Mouse (Mus musculus): ENCODE measurements around the gene Prr5. TPM values are rescaled to one million over a fixed set of nuclear protein-coding genes. Genes with fewer than 3 reads are reported as not detected.
A peak's percentile ranks its signal among the peaks of the same experiment; 100 is the strongest.
"Not testable (repeated sequence)": the region's sequence is repeated elsewhere in the genome, so short reads cannot be mapped to it uniquely, and the experiment has no call there.

Gene Prr5
- polyA plus RNA-seq, 1 experiment from 2014 or later = 12.1 TPM

DNA sequence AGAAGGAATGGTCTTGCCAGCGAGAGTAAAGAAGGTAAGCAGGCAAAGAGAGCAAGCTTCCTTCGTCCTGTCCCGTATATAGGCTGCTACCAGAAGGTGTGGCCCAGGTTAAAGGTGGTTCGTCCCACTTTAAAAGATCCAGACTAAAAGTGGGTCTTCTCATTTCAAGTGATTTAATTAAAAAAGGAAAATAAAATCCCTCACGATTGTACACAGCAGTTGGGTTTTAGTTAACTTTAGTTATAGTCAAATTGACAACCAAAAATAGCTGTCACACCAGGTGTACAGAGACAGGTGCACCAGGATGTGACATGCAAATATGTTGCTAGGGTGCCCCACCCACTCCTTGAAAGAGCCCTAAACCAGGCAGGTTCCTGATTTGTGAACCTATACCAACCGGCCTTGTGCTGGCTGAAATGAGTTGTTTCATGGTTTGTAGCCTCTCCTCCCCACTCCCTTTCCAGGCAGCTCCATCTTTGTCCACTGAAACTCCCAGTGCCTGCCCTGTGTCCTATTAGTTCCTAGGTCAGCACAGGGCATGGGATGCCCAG, 36.0 kb downstream of the Prr5 start:
- Histone ChIP-seq H3K4me1 (replicated peaks; ENCODE audit: control insufficient read depth, insufficient read depth, low read length) (no peaks in the 10 kb centered on the region), H3K27ac (ENCODE audit: low read depth, low read length) (no peak overlapping the region), H3K4me2 (replicated peaks; ENCODE audit: low read depth, low read length) (no peak overlapping the region), H3K4me3 (ENCODE audit: low read depth, low read length) (no peak overlapping the region), H3K9me3 (ENCODE audit: control insufficient read depth, low read length) (no peaks in the 10 kb centered on the region), H3K36me3 (ENCODE audit: control insufficient read depth, insufficient read depth, low read length) (no peaks in the 10 kb centered on the region), H3K9ac (ENCODE audit: low read depth, low read length) (no peak overlapping the region), H3K27me3 (ENCODE audit: control insufficient read depth, insufficient read depth, low read length) (no peaks in the 10 kb centered on the region)
- no peak for ATAC-seq (ENCODE audit: low FRiP score)
- no peak for DNase-seq (ENCODE audit: low spot score)
- WGBS = 83% methylated on average over 6 of the region's 6 CpGs

GRCm38 (mm10) chr15:84706983-84707619, 37.7 kb downstream of the Prr5 start:
- no peak overlapping the region for H3K27ac ChIP-seq (ENCODE audit: low read depth, low read length)
- 82% methylated on average over 6 of the region's 6 CpGs for WGBS

GRCm38 (mm10) chr15:84712566-84713405, 43.4 kb downstream of the Prr5 start:
- no peak overlapping the region for H3K4me2 ChIP-seq (replicated peaks; ENCODE audit: low read depth, low read length)
- no peaks in the 10 kb centered on the region for H3K36me3 ChIP-seq (ENCODE audit: control insufficient read depth, insufficient read depth, low read length)
- H3K27ac ChIP-seq (ENCODE audit: low read depth, low read length) = no peak overlapping the region
- H3K9me3 ChIP-seq (ENCODE audit: control insufficient read depth, low read length) = no peaks in the 10 kb centered on the region
- 0 out of 2 replicates have a peak, but pooled peaks cover 2% of the 10 kb centered on the region for H3K4me1 ChIP-seq (replicated peaks; ENCODE audit: control insufficient read depth, insufficient read depth, low read length)
- DNase-seq (ENCODE audit: low spot score) (no peak), ATAC-seq (ENCODE audit: low FRiP score) (no peak)
- no peak overlapping the region for H3K4me3 ChIP-seq (ENCODE audit: low read depth, low read length)
- H3K9ac ChIP-seq (ENCODE audit: low read depth, low read length) = no peak overlapping the region
- H3K27me3 ChIP-seq (ENCODE audit: control insufficient read depth, insufficient read depth, low read length) = no peaks in the 10 kb centered on the region
- WGBS = 71% methylated on average over 14 of the region's 14 CpGs

More at GRCm38 (mm10) chr15:84706983-84707619, 37.7 kb downstream of the Prr5 start:
- Histone ChIP-seq H3K4me3 (ENCODE audit: low read depth, low read length) (no peak overlapping the region), H3K9ac (ENCODE audit: low read depth, low read length) (no peak overlapping the region), H3K27me3 (ENCODE audit: control insufficient read depth, insufficient read depth, low read length) (no peaks in the 10 kb centered on the region), H3K9me3 (ENCODE audit: control insufficient read depth, low read length) (no peaks in the 10 kb centered on the region), H3K36me3 (ENCODE audit: control insufficient read depth, insufficient read depth, low read length) (no peaks in the 10 kb centered on the region), H3K4me1 (replicated peaks; ENCODE audit: control insufficient read depth, insufficient read depth, low read length) (no peaks in the 10 kb centered on the region), H3K4me2 (replicated peaks; ENCODE audit: low read depth, low read length) (no peak overlapping the region)
- ATAC-seq (ENCODE audit: low FRiP score) = no peak
- DNase-seq (ENCODE audit: low spot score) = no peak

- H3K4me1 ChIP-seq (replicated peaks; ENCODE audit: control insufficient read depth, insufficient read depth, low read length) = peaks cover 2% of the 10 kb centered on the region; the same call in 1 of the 2 replicates
- peak overlapping the region; percentile 65 for H3K27ac ChIP-seq (ENCODE audit: low read depth, low read length)
- H3K4me2 ChIP-seq (replicated peaks; ENCODE audit: low read depth, low read length) = peak overlapping the region; percentile 35
- no peak overlapping the region for H3K4me3 ChIP-seq (ENCODE audit: low read depth, low read length)
- DNase-seq (ENCODE audit: low spot score) (peak; percentile 76), ATAC-seq (ENCODE audit: low FRiP score) (peak; percentile 47; the same call in 1 of the 2 replicates)
- H3K9me3 ChIP-seq (ENCODE audit: control insufficient read depth, low read length) = no peaks in the 10 kb centered on the region
- peak overlapping the region; percentile 31; the same call in 1 of the 2 replicates for H3K9ac ChIP-seq (ENCODE audit: low read depth, low read length)
- WGBS = under 1% methylated on average over 17 of the region's 17 CpGs
- H3K27me3 ChIP-seq (ENCODE audit: control insufficient read depth, insufficient read depth, low read length) = peaks cover 9% of the 10 kb centered on the region
- no peaks in the 10 kb centered on the region for H3K36me3 ChIP-seq (ENCODE audit: control insufficient read depth, insufficient read depth, low read length)
Measured at GRCm38 (mm10) chr15:84714730-84715129, 45.3 kb downstream of the Prr5 start.

DNA sequence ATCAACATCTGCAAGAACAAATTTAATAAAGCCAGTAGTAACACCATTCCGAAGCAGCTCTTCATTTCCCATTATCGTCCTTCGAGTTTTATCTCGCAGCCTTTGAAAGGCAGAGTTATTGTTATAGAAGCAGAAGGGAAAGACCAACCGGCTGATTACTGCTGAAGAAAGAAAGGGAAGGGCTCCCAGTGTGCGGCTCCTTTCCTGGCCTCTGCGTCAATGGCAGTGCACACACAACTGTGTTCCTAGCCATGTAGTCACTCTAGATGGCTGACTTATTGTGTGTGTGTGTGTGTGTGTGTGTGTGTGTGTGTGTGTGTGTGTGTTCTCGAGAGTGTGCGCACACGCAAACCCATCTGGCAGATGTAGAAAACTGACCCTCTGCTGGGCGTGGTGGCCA, 45.7 kb downstream of the Prr5 start:
- H3K27ac ChIP-seq (ENCODE audit: low read depth, low read length) = peak overlapping the region; percentile 65
- peak overlapping the region; percentile 35 for H3K4me2 ChIP-seq (replicated peaks; ENCODE audit: low read depth, low read length)
- H3K27me3 ChIP-seq (ENCODE audit: control insufficient read depth, insufficient read depth, low read length) = peaks cover 13% of the 10 kb centered on the region
- ATAC-seq (ENCODE audit: low FRiP score) (no peak), DNase-seq (ENCODE audit: low spot score) (no peak)
- H3K4me1 ChIP-seq (replicated peaks; ENCODE audit: control insufficient read depth, insufficient read depth, low read length) = peaks cover 2% of the 10 kb centered on the region; the same call in 1 of the 2 replicates
- no peaks in the 10 kb centered on the region for H3K9me3 ChIP-seq (ENCODE audit: control insufficient read depth, low read length)
- H3K36me3 ChIP-seq (ENCODE audit: control insufficient read depth, insufficient read depth, low read length) = no peaks in the 10 kb centered on the region
- 48% methylated on average over 11 of the region's 11 CpGs for WGBS
- H3K4me3 ChIP-seq (ENCODE audit: low read depth, low read length) = no peak overlapping the region
- peak overlapping the region; percentile 31; the same call in 1 of the 2 replicates for H3K9ac ChIP-seq (ENCODE audit: low read depth, low read length)

DNA sequence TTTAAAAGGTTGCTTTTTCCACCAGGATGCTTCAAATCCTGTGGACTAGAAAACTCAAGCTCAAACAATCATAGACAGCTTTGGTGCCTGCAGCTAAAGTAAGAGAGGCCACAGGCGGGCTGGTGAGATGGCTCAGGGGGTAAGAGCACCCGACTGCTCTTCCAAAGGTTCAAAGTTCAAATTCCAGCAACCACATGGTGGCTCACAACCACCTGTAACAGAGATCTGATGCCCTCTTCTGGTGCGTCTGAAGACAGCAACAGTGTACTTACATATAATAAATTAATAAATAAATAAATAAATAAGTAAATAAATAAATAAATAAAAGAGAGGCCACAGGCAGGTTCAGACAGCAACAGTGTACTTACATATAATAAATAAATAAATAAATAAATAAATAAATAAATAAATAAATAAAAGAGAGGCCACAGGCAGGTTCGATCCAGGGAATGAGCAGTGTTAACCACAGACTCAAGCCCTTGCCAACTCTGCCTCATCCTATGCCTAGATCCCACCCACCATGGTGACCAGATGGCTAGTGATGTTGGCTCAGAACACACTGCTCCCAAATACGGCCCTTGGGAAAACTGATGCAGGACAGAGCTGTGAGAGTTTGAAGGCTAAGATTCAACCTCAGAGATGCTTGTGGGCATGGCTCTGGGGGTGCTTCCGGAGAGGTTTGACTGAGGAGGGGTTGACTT, 48.3 kb downstream of the Prr5 start:
- not testable (repeated sequence) for ATAC-seq (ENCODE audit: low FRiP score)
- peaks cover 23% of the 10 kb centered on the region for H3K27me3 ChIP-seq (ENCODE audit: control insufficient read depth, insufficient read depth, low read length)

DNA sequence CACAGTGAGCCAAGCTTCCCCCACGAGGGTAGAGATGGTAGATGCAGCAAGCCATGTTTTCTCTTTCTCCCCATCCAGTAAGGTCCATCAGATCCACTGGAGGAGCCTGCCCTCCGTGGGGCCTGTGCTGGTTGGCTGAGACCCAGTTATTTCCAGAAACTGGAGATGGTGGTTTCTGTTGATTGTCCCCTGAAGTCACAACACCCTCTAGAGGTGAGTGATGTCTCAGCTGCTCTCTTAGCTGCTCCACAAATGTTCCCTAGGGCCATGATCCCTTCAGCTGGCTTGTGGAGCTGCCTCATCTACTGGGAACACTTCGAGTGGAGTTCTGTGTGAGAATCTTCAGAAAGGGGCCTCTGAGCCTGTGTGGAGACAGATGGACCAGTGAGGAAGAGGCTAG, 49.4 kb downstream of the Prr5 start:
- H3K9me3 ChIP-seq (ENCODE audit: control insufficient read depth, low read length) = no peaks in the 10 kb centered on the region
- H3K27me3 ChIP-seq (ENCODE audit: control insufficient read depth, insufficient read depth, low read length) = peaks cover 23% of the 10 kb centered on the region
- H3K4me3 ChIP-seq (ENCODE audit: low read depth, low read length) = no peak overlapping the region
- no peak overlapping the region for H3K9ac ChIP-seq (ENCODE audit: low read depth, low read length)
- H3K4me1 ChIP-seq (replicated peaks; ENCODE audit: control insufficient read depth, insufficient read depth, low read length) = peaks cover 4% of the 10 kb centered on the region; the same call in 1 of the 2 replicates
- no peak overlapping the region for H3K4me2 ChIP-seq (replicated peaks; ENCODE audit: low read depth, low read length)
- no peaks in the 10 kb centered on the region for H3K36me3 ChIP-seq (ENCODE audit: control insufficient read depth, insufficient read depth, low read length)
- ATAC-seq (ENCODE audit: low FRiP score) (no peak), DNase-seq (ENCODE audit: low spot score) (no peak)
- WGBS = 56% methylated on average over 3 of the region's 3 CpGs
- no peak overlapping the region for H3K27ac ChIP-seq (ENCODE audit: low read depth, low read length)

More for the DNA sequence above, 48.3 kb downstream of the Prr5 start:
- H3K9ac ChIP-seq (ENCODE audit: low read depth, low read length); H3K9me3 ChIP-seq (ENCODE audit: control insufficient read depth, low read length); H3K4me2 ChIP-seq (replicated peaks; ENCODE audit: low read depth, low read length); H3K36me3 ChIP-seq (ENCODE audit: control insufficient read depth, insufficient read depth, low read length); DNase-seq (ENCODE audit: low spot score); H3K4me3 ChIP-seq (ENCODE audit: low read depth, low read length); H3K27ac ChIP-seq (ENCODE audit: low read depth, low read length); H3K4me1 ChIP-seq (replicated peaks; ENCODE audit: control insufficient read depth, insufficient read depth, low read length): not testable (repeated sequence)
- 63% methylated on average over 6 of the region's 6 CpGs for WGBS

- WGBS = 2% methylated on average over 22 of the region's 24 CpGs
Measured at GRCm38 (mm10) chr15:84719791-84720190, 50.4 kb downstream of the Prr5 start, which contains the start of gene Arhgap8. TSS of gene Arhgap8 (plus strand) at chr15:84720052.

More at GRCm38 (mm10) chr15:84719791-84720190, 50.4 kb downstream of the Prr5 start, which contains the start of gene Arhgap8:
- H3K4me3 ChIP-seq (ENCODE audit: low read depth, low read length) = peak within 1 kb of the TSS; percentile 9; the same call in 1 of the 2 replicates
- peak within 1 kb of the TSS; percentile 31 for H3K4me2 ChIP-seq (replicated peaks; ENCODE audit: low read depth, low read length)
- ATAC-seq (ENCODE audit: low FRiP score) = no peak
- H3K9ac ChIP-seq (ENCODE audit: low read depth, low read length) = no peak within 1 kb of the TSS
- no peak for DNase-seq (ENCODE audit: low spot score)
- no peak within 1 kb of the TSS for H3K27ac ChIP-seq (ENCODE audit: low read depth, low read length)
- no peaks in the 10 kb centered on the region for H3K36me3 ChIP-seq (ENCODE audit: control insufficient read depth, insufficient read depth, low read length)
- H3K27me3 ChIP-seq (ENCODE audit: control insufficient read depth, insufficient read depth, low read length) = peaks cover 23% of the 10 kb centered on the region
- no peaks in the 10 kb centered on the region for H3K9me3 ChIP-seq (ENCODE audit: control insufficient read depth, low read length)
- peaks cover 2% of the 10 kb centered on the region; the same call in 1 of the 2 replicates for H3K4me1 ChIP-seq (replicated peaks; ENCODE audit: control insufficient read depth, insufficient read depth, low read length)
